Mouse (Mus musculus): ENCODE data around the gene H2afy. TPM values are rescaled to one million over a fixed set of nuclear protein-coding genes. Genes with fewer than 3 reads are reported as not detected.

The H2afy gene
- 478 and 497 TPM in 2 replicates for polyA plus RNA-seq (2016; fragmentation: Nextera tagmentation; extraction: Ambion mirVana)

DNA sequence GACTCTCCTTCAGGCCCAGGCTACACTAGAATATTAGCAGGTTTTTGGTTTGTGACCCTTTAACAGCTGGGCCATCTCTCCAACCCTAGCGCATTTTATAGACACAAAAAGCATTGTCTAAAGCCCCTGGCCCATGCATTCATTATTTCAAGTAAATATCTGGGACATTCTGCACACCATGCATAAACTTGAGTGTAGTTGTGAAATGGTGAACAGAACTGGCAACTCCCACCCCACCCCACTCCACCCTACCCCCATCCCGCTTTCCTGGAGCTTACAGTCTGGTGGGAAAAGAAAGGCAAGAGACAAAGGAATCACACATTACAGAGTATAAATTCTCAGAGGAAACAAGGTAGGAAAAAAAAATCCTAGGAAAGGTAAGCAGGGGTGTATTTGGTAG is at the start of gene H2afy:
H2afy (minus strand) TSS at position 162 of the 400 bp plus-strand sequence.
- peaks cover 54% of the 10 kb centered on the region for H3K4me1 ChIP-seq
- peak within 1 kb of the TSS; percentile 99 for H3K27ac ChIP-seq (replicated peaks)
- H3K36me3 ChIP-seq (replicated peaks), result peaks cover 25% of the 10 kb centered on the region
- DNase-seq (ENCODE audit: low spot score), result no peak
- H3K9me3 ChIP-seq, result 0 out of 2 replicates have a peak, but pooled peaks cover 3% of the 10 kb centered on the region
- H3K27me3 ChIP-seq (replicated peaks; ENCODE audit: low read depth, poor library complexity, severe bottlenecking), result no peaks in the 10 kb centered on the region
- H3K4me3 ChIP-seq, result peak within 1 kb of the TSS; percentile 87
- WGBS, result 76% methylated on average over 2 of the region's 2 CpGs

DNA sequence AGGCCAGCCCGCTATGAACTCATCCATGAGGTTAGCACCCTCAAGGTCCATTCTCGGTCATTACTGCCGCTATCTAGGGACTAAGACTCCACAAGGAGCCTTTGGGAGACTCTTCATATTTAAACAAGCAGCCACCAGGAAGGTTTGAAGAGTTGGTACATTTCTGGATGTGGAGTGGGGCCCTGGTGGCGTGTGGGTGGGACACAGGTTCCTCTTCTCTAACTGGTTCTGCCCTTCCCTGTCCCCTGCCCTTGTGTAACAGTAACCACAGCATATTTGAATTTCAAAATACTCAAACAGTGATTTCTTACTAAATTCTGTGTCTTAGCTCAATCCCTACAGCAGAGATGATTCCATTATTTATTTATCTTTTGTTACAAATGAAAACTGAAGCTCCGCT is 47.5 kb upstream of the H2afy start:
- Histone ChIP-seq H3K4me1 (peaks cover 3% of the 10 kb centered on the region; the same call in 1 of the 2 replicates), H3K4me3 (no peak overlapping the region), H3K36me3 (replicated peaks) (no peaks in the 10 kb centered on the region), H3K27ac (replicated peaks) (no peak overlapping the region), H3K27me3 (replicated peaks; ENCODE audit: low read depth, poor library complexity, severe bottlenecking) (0 out of 2 replicates have a peak, but pooled peaks cover 3% of the 10 kb centered on the region), H3K9me3 (no peaks in the 10 kb centered on the region)
- DNase-seq (ENCODE audit: low spot score), result no peak
- whole genome bisulfite sequencing, result 86% methylated on average over 5 of the region's 5 CpGs

DNA sequence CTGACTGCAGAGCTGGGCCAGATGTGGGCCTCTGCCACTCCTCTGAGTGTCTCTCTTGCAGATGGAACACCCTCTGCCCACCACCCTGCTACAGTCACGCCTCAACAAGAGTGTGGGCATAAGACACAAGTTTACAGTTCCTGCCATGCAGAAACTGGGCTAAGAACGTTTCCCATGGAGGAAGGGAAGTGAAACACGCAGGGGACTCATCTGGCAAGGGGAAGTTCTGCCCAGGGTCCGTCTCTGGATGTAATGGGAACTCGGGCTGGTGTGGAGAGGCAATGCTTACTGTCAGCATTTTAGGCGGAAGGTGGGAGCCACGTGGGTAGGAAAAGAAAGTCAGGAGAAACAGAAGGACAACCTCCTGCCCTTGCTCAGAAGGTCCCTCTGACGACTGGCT is 45.3 kb upstream of the H2afy start:
- Histone ChIP-seq H3K9me3 (no peaks in the 10 kb centered on the region), H3K27me3 (replicated peaks; ENCODE audit: low read depth, poor library complexity, severe bottlenecking) (0 out of 2 replicates have a peak, but pooled peaks cover 7% of the 10 kb centered on the region), H3K27ac (replicated peaks) (no peak overlapping the region), H3K4me3 (no peak overlapping the region), H3K4me1 (peaks cover 3% of the 10 kb centered on the region; the same call in 1 of the 2 replicates), H3K36me3 (replicated peaks) (no peaks in the 10 kb centered on the region)
- 81% methylated on average over 8 of the region's 8 CpGs for WGBS
- DNase-seq (ENCODE audit: low spot score), result no peak

- DNase-seq (ENCODE audit: low spot score), result no peak
- H3K4me3 ChIP-seq, result no peak within 1 kb of the TSS
- no peaks in the 10 kb centered on the region for H3K36me3 ChIP-seq (replicated peaks)
- H3K27ac ChIP-seq (replicated peaks), result no peak within 1 kb of the TSS
- H3K4me1 ChIP-seq, result peaks cover 17% of the 10 kb centered on the region
- H3K9me3 ChIP-seq, result no peaks in the 10 kb centered on the region
- H3K27me3 ChIP-seq (replicated peaks; ENCODE audit: low read depth, poor library complexity, severe bottlenecking), result 0 out of 2 replicates have a peak, but pooled peaks cover 22% of the 10 kb centered on the region
- 88% methylated on average over 16 of the region's 16 CpGs for WGBS
Observed at GRCm38 (mm10) chr13:56178416-56179035, 42.4 kb upstream of the H2afy start, which contains the start of gene Tifab. Gene Tifab, minus strand, starts transcription at chr13:56178885.

GRCm38 (mm10) chr13:56176310-56176709 is 40.1 kb upstream of the H2afy start:
- Histone ChIP-seq H3K4me1 (peaks cover 38% of the 10 kb centered on the region), H3K4me3 (no peak overlapping the region), H3K36me3 (replicated peaks) (no peaks in the 10 kb centered on the region), H3K27ac (replicated peaks) (0 out of 2 replicates have a peak overlapping the region, but pooled peaks have one; percentile 10), H3K9me3 (no peaks in the 10 kb centered on the region), H3K27me3 (replicated peaks; ENCODE audit: low read depth, poor library complexity, severe bottlenecking) (peaks cover 39% of the 10 kb centered on the region; the same call in 1 of the 2 replicates)
- no peak for DNase-seq (ENCODE audit: low spot score)
- 91% methylated on average over 9 of the region's 9 CpGs for WGBS

GRCm38 (mm10) chr13:56175848-56176247 is 39.7 kb upstream of the H2afy start:
- DNase-seq (ENCODE audit: low spot score), result no peak
- H3K36me3 ChIP-seq (replicated peaks), result no peaks in the 10 kb centered on the region
- H3K4me1 ChIP-seq, result peaks cover 42% of the 10 kb centered on the region
- 81% methylated on average over 4 of the region's 4 CpGs for WGBS
- H3K9me3 ChIP-seq, result no peaks in the 10 kb centered on the region
- peak overlapping the region; percentile 10; the same call in 1 of the 2 replicates for H3K27ac ChIP-seq (replicated peaks)
- peaks cover 39% of the 10 kb centered on the region; the same call in 1 of the 2 replicates for H3K27me3 ChIP-seq (replicated peaks; ENCODE audit: low read depth, poor library complexity, severe bottlenecking)
- no peak overlapping the region for H3K4me3 ChIP-seq

DNA sequence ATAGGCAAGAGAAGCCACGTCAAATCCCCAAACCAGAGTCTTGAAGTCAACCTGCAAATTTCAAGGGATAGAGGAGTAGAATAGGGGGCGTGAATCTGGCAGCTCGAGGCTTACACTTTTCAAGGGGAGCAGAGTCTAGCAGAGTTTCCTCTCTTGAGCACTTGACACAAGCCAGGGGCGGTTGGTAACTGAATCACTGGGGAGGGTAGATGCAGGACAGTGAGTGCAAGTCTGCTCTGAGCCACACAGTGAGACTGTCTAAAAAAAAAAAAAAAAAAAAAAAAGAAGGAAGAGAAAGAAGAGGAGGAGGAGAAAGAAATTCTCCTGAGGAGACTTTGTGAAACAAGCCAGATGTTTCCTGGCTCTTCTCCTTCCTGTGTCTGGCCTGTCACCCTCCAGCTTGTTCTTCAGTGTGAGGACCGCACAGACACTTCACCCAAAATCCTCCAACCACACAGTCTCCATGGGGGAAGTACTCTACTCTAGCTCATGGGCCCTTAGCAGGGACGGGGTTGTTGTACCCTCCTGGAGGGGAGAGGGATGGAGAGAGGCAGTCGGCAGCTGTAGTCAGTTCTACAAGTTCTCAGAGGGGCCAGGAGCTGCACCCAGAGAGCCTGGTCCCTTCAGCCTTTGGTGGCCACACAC is 36.9 kb upstream of the H2afy start:
- no peaks in the 10 kb centered on the region for H3K9me3 ChIP-seq
- 66% methylated on average over 7 of the region's 7 CpGs for WGBS
- peak overlapping the region; percentile 44; the same call in 1 of the 2 replicates for H3K27ac ChIP-seq (replicated peaks)
- peaks cover 67% of the 10 kb centered on the region for H3K4me1 ChIP-seq
- H3K27me3 ChIP-seq (replicated peaks; ENCODE audit: low read depth, poor library complexity, severe bottlenecking), result peaks cover 39% of the 10 kb centered on the region; the same call in 1 of the 2 replicates
- no peak for DNase-seq (ENCODE audit: low spot score)
- H3K4me3 ChIP-seq, result no peak overlapping the region
- H3K36me3 ChIP-seq (replicated peaks), result no peaks in the 10 kb centered on the region

- H3K27me3 ChIP-seq (replicated peaks; ENCODE audit: low read depth, poor library complexity, severe bottlenecking), result peaks cover 39% of the 10 kb centered on the region; the same call in 1 of the 2 replicates
- 0 out of 2 replicates have a peak overlapping the region, but pooled peaks have one; percentile 27 for H3K27ac ChIP-seq (replicated peaks)
- no peak overlapping the region for H3K4me3 ChIP-seq
- peaks cover 72% of the 10 kb centered on the region for H3K4me1 ChIP-seq
- no peaks in the 10 kb centered on the region for H3K9me3 ChIP-seq
- 87% methylated on average over 7 of the region's 7 CpGs for WGBS
- DNase-seq (ENCODE audit: low spot score), result no peak
- no peaks in the 10 kb centered on the region for H3K36me3 ChIP-seq (replicated peaks)
Observed at GRCm38 (mm10) chr13:56172106-56172505, 35.9 kb upstream of the H2afy start.

- Histone ChIP-seq H3K4me3 (no peak overlapping the region), H3K36me3 (replicated peaks) (no peaks in the 10 kb centered on the region), H3K27ac (replicated peaks) (peak overlapping the region; percentile 80), H3K4me1 (peaks cover 71% of the 10 kb centered on the region), H3K9me3 (no peaks in the 10 kb centered on the region), H3K27me3 (replicated peaks; ENCODE audit: low read depth, poor library complexity, severe bottlenecking) (peaks cover 26% of the 10 kb centered on the region; the same call in 1 of the 2 replicates)
- no peak for DNase-seq (ENCODE audit: low spot score)
- whole genome bisulfite sequencing, result 67% methylated on average over 3 of the region's 3 CpGs
Observed at GRCm38 (mm10) chr13:56168403-56168781, 32.2 kb upstream of the H2afy start.

DNA sequence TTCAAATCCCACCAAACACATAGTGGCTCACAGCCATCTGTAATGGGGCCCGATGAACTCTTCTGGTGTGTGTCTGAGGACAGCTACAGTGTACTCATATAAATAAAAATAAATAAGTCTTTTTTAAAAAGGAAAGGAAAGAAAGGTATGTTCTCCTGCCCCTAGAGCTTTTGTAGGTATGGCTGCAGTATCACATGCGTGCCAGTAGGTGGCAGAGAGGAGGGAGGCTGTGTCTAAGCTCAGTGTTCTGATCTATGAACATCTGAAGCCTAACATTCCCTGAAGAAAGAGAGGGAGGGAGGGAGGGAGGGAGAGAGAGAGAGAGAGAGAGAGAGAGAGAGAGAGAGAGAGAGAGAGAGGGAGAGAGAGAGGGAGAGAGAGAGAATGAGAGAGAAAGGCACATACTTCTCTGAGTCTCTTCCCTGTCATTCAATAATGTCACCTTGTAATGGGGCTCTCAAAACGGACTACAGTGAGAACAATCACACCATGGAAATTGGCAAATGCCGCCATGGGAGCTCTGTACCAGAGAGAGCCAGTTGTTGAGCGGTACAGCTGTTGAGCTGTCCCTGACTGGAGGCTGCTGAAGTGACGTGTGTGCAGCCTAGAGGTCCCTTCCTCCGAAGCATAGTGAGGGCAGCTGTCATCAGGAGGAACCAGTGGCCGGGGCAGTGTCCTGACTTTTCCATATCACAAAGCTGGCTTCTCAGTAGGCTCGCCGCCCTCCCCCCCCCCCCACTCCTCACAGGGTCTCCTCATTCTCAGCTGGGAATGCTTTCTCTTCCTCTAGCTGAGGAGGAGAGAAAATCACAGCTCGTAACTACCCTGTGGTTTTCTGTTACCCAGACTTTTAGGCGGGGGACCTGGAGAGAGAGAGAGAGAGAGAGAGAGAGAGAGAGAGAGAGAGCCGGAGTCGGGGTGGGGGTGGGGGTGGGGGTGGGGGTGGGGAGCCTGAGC is 31.6 kb upstream of the H2afy start:
- peaks cover 69% of the 10 kb centered on the region for H3K4me1 ChIP-seq
- H3K9me3 ChIP-seq, result no peaks in the 10 kb centered on the region
- WGBS, result 33% methylated on average over 14 of the region's 14 CpGs
- H3K27me3 ChIP-seq (replicated peaks; ENCODE audit: low read depth, poor library complexity, severe bottlenecking), result peaks cover 23% of the 10 kb centered on the region; the same call in 1 of the 2 replicates
- H3K27ac ChIP-seq (replicated peaks), result peak overlapping the region; percentile 80
- no peaks in the 10 kb centered on the region for H3K36me3 ChIP-seq (replicated peaks)
- 0 out of 2 replicates have a peak overlapping the region, but pooled peaks have one; percentile 5 for H3K4me3 ChIP-seq
- no peak for DNase-seq (ENCODE audit: low spot score)

- no peaks in the 10 kb centered on the region for H3K36me3 ChIP-seq (replicated peaks)
- 93% methylated on average over 11 of the region's 11 CpGs for WGBS
- H3K9me3 ChIP-seq, result no peaks in the 10 kb centered on the region
- H3K27me3 ChIP-seq (replicated peaks; ENCODE audit: low read depth, poor library complexity, severe bottlenecking), result 0 out of 2 replicates have a peak, but pooled peaks cover 9% of the 10 kb centered on the region
- H3K27ac ChIP-seq (replicated peaks), result no peak overlapping the region; the same call in 1 of the 2 replicates
- H3K4me1 ChIP-seq, result peaks cover 57% of the 10 kb centered on the region
- no peak overlapping the region for H3K4me3 ChIP-seq
- DNase-seq (ENCODE audit: low spot score), result no peak
Observed at GRCm38 (mm10) chr13:56165561-56165960, 29.4 kb upstream of the H2afy start.

GRCm38 (mm10) chr13:56164372-56164771 is 28.2 kb upstream of the H2afy start:
- WGBS, result 79% methylated on average over 3 of the region's 3 CpGs
- H3K4me3 ChIP-seq, result no peak overlapping the region
- H3K27ac ChIP-seq (replicated peaks), result peak overlapping the region; percentile 75
- peaks cover 58% of the 10 kb centered on the region for H3K4me1 ChIP-seq
- no peaks in the 10 kb centered on the region for H3K36me3 ChIP-seq (replicated peaks)
- 0 out of 2 replicates have a peak, but pooled peaks cover 9% of the 10 kb centered on the region for H3K27me3 ChIP-seq (replicated peaks; ENCODE audit: low read depth, poor library complexity, severe bottlenecking)
- no peaks in the 10 kb centered on the region for H3K9me3 ChIP-seq
- no peak for DNase-seq (ENCODE audit: low spot score)

Data from embryonic facial prominence, embryonic 10.5 days (tissue).